Mouse (Mus musculus) embryonic facial prominence, embryonic 14.5 days (tissue): ENCODE measurements around the gene Smad3. TPM values are rescaled to one million over a fixed set of nuclear protein-coding genes. Genes with fewer than 3 reads are reported as not detected.

Experiments
- ATAC-seq: fragments of 200-750 bp; cut with Nextera tagmentation; 2 replicates; pipeline ENCODE4 v1.8.0; 2017; ENCODE audit warnings: low read depth, moderate number of reproducible peaks, moderate TSS enrichment
- DNase-seq: peaks from one replicate; pipeline ENCODE4 v3.0.0-alpha.2; 2015; ENCODE audit warnings: low spot score
- H3K27ac ChIP-seq: fragments of 300-500 bp; sonication (generic); replicated peaks from 2 replicates; pipeline ENCODE4 v1.5.1; 2014; ENCODE audit warnings: low read depth, mild to moderate bottlenecking, low read length, moderate library complexity
- H3K27me3 ChIP-seq: fragments of 300-500 bp; sonication (generic); replicated peaks from 2 replicates; pipeline ENCODE4 v1.6.1; 2014; ENCODE audit warnings: low read length; ENCODE audit not compliant: control insufficient read depth, insufficient read depth
- H3K36me3 ChIP-seq: fragments of 300-500 bp; sonication (generic); 2 replicates; pipeline ENCODE4 v1.6.1; 2014; ENCODE audit warnings: low read length, mixed read lengths; ENCODE audit not compliant: control insufficient read depth, insufficient read depth
- H3K4me1 ChIP-seq: fragments of 300-500 bp; sonication (generic); 2 replicates; pipeline ENCODE4 v1.6.1; 2014; ENCODE audit warnings: antibody characterized with exemption, low read length; ENCODE audit not compliant: control insufficient read depth, insufficient read depth
- H3K4me2 ChIP-seq: fragments of 300-500 bp; sonication (generic); 2 replicates; pipeline ENCODE4 v1.6.1; 2014; ENCODE audit warnings: low read depth, mild to moderate bottlenecking, low read length, moderate library complexity, mixed read lengths
- H3K4me3 ChIP-seq: fragments of 300-500 bp; sonication (generic); 2 replicates; pipeline ENCODE4 v1.5.1; 2014; ENCODE audit warnings: low read depth, mild to moderate bottlenecking, low read length
- H3K9ac ChIP-seq: fragments of 300-500 bp; sonication (generic); 2 replicates; pipeline ENCODE4 v1.6.1; 2014; ENCODE audit warnings: low read depth, mild to moderate bottlenecking, low read length, moderate library complexity, mixed read lengths
- H3K9me3 ChIP-seq: fragments of 300-500 bp; sonication (generic); 2 replicates; pipeline ENCODE4 v1.6.1; 2016; ENCODE audit warnings: low read length; ENCODE audit not compliant: control insufficient read depth
- WGBS: fragments of 180-500 bp; shearing (Covaris S2); extraction: QIAGEN DNeasy Blood & Tissue Kit; methylation state at CpG from one replicate; pipeline ENCODE4 v1.1.7; 2014; 5-methylcytosine and 5-hydroxymethylcytosine counted together
- polyA plus RNA-seq: library from polyadenylated mRNA; unstranded; fragments of >200 nt; fragmentation: Nextera tagmentation; extraction: Ambion mirVana; gene quantifications from 2 replicates; pipeline ENCODE4 v1.2.1, GENCODE M21; 2014

Gene Smad3
- polyA plus RNA-seq, 1 experiment from 2014 or later: 17.0 TPM

- H3K4me1 ChIP-seq: peaks cover 66% of the 10 kb centered on the region
- no peak overlapping the region for H3K4me2 ChIP-seq
- no peak overlapping the region for H3K4me3 ChIP-seq
- no peak overlapping the region for H3K9ac ChIP-seq
- WGBS: 75% methylated on average over 8 of the region's 8 CpGs
- H3K9me3 ChIP-seq: no peaks in the 10 kb centered on the region
- peaks cover 24% of the 10 kb centered on the region; the same call in 1 of the 2 replicates for H3K36me3 ChIP-seq
- ATAC-seq (no peak), DNase-seq (no peak)
- 0 out of 2 replicates have a peak overlapping the region, but pooled peaks have one; percentile 4 for H3K27ac ChIP-seq
- H3K27me3 ChIP-seq: no peaks in the 10 kb centered on the region
These were observed 90.4 kb downstream of the Smad3 start for GRCm38 (mm10) chr9:63667373-63667724.

GRCm38 (mm10) chr9:63666612-63667372 lies 91.0 kb downstream of the Smad3 start:
- peaks cover 29% of the 10 kb centered on the region; the same call in 1 of the 2 replicates for H3K36me3 ChIP-seq
- WGBS: 51% methylated on average over 18 of the region's 18 CpGs

GRCm38 (mm10) chr9:63664792-63665646 lies 92.8 kb downstream of the Smad3 start:
- Histone ChIP-seq H3K36me3 (peaks cover 36% of the 10 kb centered on the region), H3K4me1 (peaks cover 68% of the 10 kb centered on the region), H3K27ac (no peak overlapping the region; the same call in 1 of the 2 replicates), H3K9me3 (no peaks in the 10 kb centered on the region), H3K4me2 (no peak overlapping the region), H3K27me3 (no peaks in the 10 kb centered on the region), H3K4me3 (no peak overlapping the region), H3K9ac (no peak overlapping the region)
- WGBS: 33% methylated on average over 13 of the region's 13 CpGs
- DNase-seq: peak; percentile 84
- peak; percentile 62 for ATAC-seq

More at GRCm38 (mm10) chr9:63666612-63667372, 91.0 kb downstream of the Smad3 start:
- ATAC-seq: peak; percentile 28; the same call in 1 of the 2 replicates
- no peak overlapping the region for H3K9ac ChIP-seq
- 0 out of 2 replicates have a peak overlapping the region, but pooled peaks have one; percentile 4 for H3K27ac ChIP-seq
- H3K4me3 ChIP-seq: no peak overlapping the region
- no peak overlapping the region for H3K4me2 ChIP-seq
- peaks cover 64% of the 10 kb centered on the region for H3K4me1 ChIP-seq
- no peaks in the 10 kb centered on the region for H3K9me3 ChIP-seq
- no peaks in the 10 kb centered on the region for H3K27me3 ChIP-seq
- peak; percentile 72 for DNase-seq

- H3K9me3 ChIP-seq: no peaks in the 10 kb centered on the region
- no peak for DNase-seq
- peaks cover 39% of the 10 kb centered on the region for H3K36me3 ChIP-seq
- H3K27ac ChIP-seq: no peak overlapping the region
- H3K9ac ChIP-seq: no peak overlapping the region
- no peak overlapping the region for H3K4me2 ChIP-seq
- no peaks in the 10 kb centered on the region for H3K27me3 ChIP-seq
- 64% methylated on average over 2 of the region's 2 CpGs for WGBS
- ATAC-seq: no peak
- H3K4me1 ChIP-seq: peaks cover 74% of the 10 kb centered on the region
- no peak overlapping the region for H3K4me3 ChIP-seq
These were observed 93.5 kb downstream of the Smad3 start for GRCm38 (mm10) chr9:63664300-63664745.

GRCm38 (mm10) chr9:63663222-63663621 lies 94.6 kb downstream of the Smad3 start:
- Histone ChIP-seq H3K9ac (no peak overlapping the region), H3K4me2 (0 out of 2 replicates have a peak overlapping the region, but pooled peaks have one; percentile 3), H3K9me3 (no peaks in the 10 kb centered on the region), H3K27me3 (no peaks in the 10 kb centered on the region), H3K4me1 (peaks cover 74% of the 10 kb centered on the region), H3K36me3 (peaks cover 39% of the 10 kb centered on the region), H3K27ac (no peak overlapping the region), H3K4me3 (no peak overlapping the region)
- WGBS: 29% methylated on average over 10 of the region's 10 CpGs
- peak; percentile 38 for DNase-seq
- no peak; the same call in 1 of the 2 replicates for ATAC-seq

GRCm38 (mm10) chr9:63662759-63663158 lies 95.0 kb downstream of the Smad3 start:
- no peak overlapping the region for H3K4me3 ChIP-seq
- H3K9me3 ChIP-seq: no peaks in the 10 kb centered on the region
- no peaks in the 10 kb centered on the region for H3K27me3 ChIP-seq
- no peak for ATAC-seq
- DNase-seq: no peak
- H3K27ac ChIP-seq: no peak overlapping the region
- H3K36me3 ChIP-seq: peaks cover 39% of the 10 kb centered on the region
- 0 out of 2 replicates have a peak overlapping the region, but pooled peaks have one; percentile 3 for H3K4me2 ChIP-seq
- H3K4me1 ChIP-seq: peaks cover 72% of the 10 kb centered on the region
- no peak overlapping the region for H3K9ac ChIP-seq
- 64% methylated on average over 7 of the region's 7 CpGs for WGBS

GRCm38 (mm10) chr9:63660691-63661090 lies 97.1 kb downstream of the Smad3 start:
- peaks cover 35% of the 10 kb centered on the region for H3K36me3 ChIP-seq
- H3K4me2 ChIP-seq: no peak overlapping the region
- no peaks in the 10 kb centered on the region for H3K9me3 ChIP-seq
- H3K27ac ChIP-seq: no peak overlapping the region
- no peak overlapping the region for H3K4me3 ChIP-seq
- peaks cover 59% of the 10 kb centered on the region for H3K4me1 ChIP-seq
- H3K9ac ChIP-seq: no peak overlapping the region
- DNase-seq: no peak
- 96% methylated on average over 3 of the region's 3 CpGs for WGBS
- no peak for ATAC-seq
- no peaks in the 10 kb centered on the region for H3K27me3 ChIP-seq

GRCm38 (mm10) chr9:63660061-63660460 lies 97.7 kb downstream of the Smad3 start:
- no peak for ATAC-seq
- H3K4me1 ChIP-seq: peaks cover 59% of the 10 kb centered on the region
- 83% methylated on average over 4 of the region's 4 CpGs for WGBS

More at GRCm38 (mm10) chr9:63660061-63660460, 97.7 kb downstream of the Smad3 start:
- Histone ChIP-seq H3K9ac (no peak overlapping the region), H3K27me3 (no peaks in the 10 kb centered on the region), H3K4me2 (no peak overlapping the region), H3K4me3 (no peak overlapping the region), H3K36me3 (peaks cover 40% of the 10 kb centered on the region), H3K9me3 (no peaks in the 10 kb centered on the region), H3K27ac (no peak overlapping the region)
- DNase-seq: no peak
